Comparison of ENCODE assay signal across 16 mouse cellular contexts in genomic region chr11:57764124-57764523, GRCm38 (mm10). TPM values are rescaled to one million over a fixed set of nuclear protein-coding genes. Genes with fewer than 3 reads are reported as not detected.
A peak's percentile ranks its signal among the peaks of the same experiment; 100 is the strongest.
DNase-seq lines count a peak whose midpoint lies in the region; TF ChIP-seq lines count a peak whose summit lies in the region.
"Had no signal": no experiment of that assay in that cellular context is flagged by ENCODE, and none has a peak within 500 bp of the region (broad histone marks: within the 10 kb centered on the region; RNA-seq: fewer than 3 reads in every experiment).

No protein-coding gene starts in this region.

- in situ Hi-C loops in CH12.LX (cut with MboI; ENCODE audit: low pct_ligation_motif_present, low pct_unique_long_range_greater_than_20kb, low sequenced_read_pairs) = no loop called here

- H3K4me1 ChIP-seq in CH12.LX (ENCODE audit: control insufficient read depth in 1 of 2, insufficient read depth in 2 of 2) = peaks cover 0 to 4% of the 10 kb centered on the region in 2 experiments; a peak in 2 of 4 replicates

- TF ChIP-seq EP300 in CH12.LX (IDR thresholded peaks at IDR 0.05; ENCODE audit: low read length) = no peak

- no peak for TF ChIP-seq POLR2A in CH12.LX (IDR thresholded peaks at IDR 0.05; ENCODE audit: low read depth, low read length)

- peaks cover 73% of the 10 kb centered on the region for H3K27me3 ChIP-seq in CH12.LX (replicated peaks)
- H3K27me3 ChIP-seq: heart, embryonic 12.5 days; limb, embryonic 13.5 days; midbrain, embryonic 12.5 days had no signal

- no peaks in the 10 kb centered on the region for H3K36me3 ChIP-seq in CH12.LX (replicated peaks in 1 of 2; ENCODE audit: control insufficient read depth in 1 of 2, insufficient read depth in 1 of 2, low read length in 1 of 2)

- H3K9me3 ChIP-seq in CH12.LX (replicated peaks; ENCODE audit: low read length) = peaks cover 11% of the 10 kb centered on the region
- H3K9me3 ChIP-seq: forebrain, embryonic 12.5 days; limb, embryonic 13.5 days; midbrain, embryonic 12.5 days had no signal

- H3K9ac ChIP-seq in CH12.LX (ENCODE audit: insufficient read depth, low read depth) = no peak overlapping the region
- H3K9ac ChIP-seq: forebrain, embryonic 12.5 days; heart, embryonic 12.5 days; limb, embryonic 13.5 days; midbrain, embryonic 12.5 days had no signal

- no peaks in the 10 kb centered on the region for H3K79me2 ChIP-seq in CH12.LX (replicated peaks; ENCODE audit: control insufficient read depth, extremely low read depth, insufficient read depth, poor library complexity, severe bottlenecking)

- no peak overlapping the region for H3K4me2 ChIP-seq in CH12.LX (ENCODE audit: insufficient read depth, low read depth, poor library complexity, severe bottlenecking)
- H3K4me2 ChIP-seq: forebrain, embryonic 12.5 days; heart, embryonic 12.5 days; limb, embryonic 13.5 days; midbrain, embryonic 12.5 days had no signal

- dilution Hi-C loops in CH12.LX (cut with MboI; ENCODE audit: extremely low pct_ligation_motif_present, extremely low pct_unique_long_range_greater_than_20kb, low sequenced_read_pairs) = no loop called here

- H3K4me3 ChIP-seq in left cerebral cortex, adult 2 months = no peak overlapping the region
- no peak overlapping the region for H3K4me3 ChIP-seq in CH12.LX (replicated peaks in 1 of 3; ENCODE audit: low read depth in 2 of 3, low read length in 2 of 3, poor library complexity in 1 of 3)
- H3K4me3 ChIP-seq: forebrain, embryonic 12.5 days; heart, embryonic 12.5 days; limb, embryonic 13.5 days; midbrain, embryonic 12.5 days had no signal

- no peak overlapping the region for H3K27ac ChIP-seq in left cerebral cortex, adult 2 months
- H3K27ac ChIP-seq in CH12.LX (ENCODE audit: insufficient read depth, low read depth) = no peak overlapping the region
- H3K27ac ChIP-seq: forebrain, embryonic 12.5 days; limb, embryonic 13.5 days; midbrain, embryonic 12.5 days had no signal

- intact Hi-C loops in left cerebral cortex, adult 2 months (cut with DNase I) = no loop called here
- intact Hi-C loops in left cerebral cortex, postnatal 14 days (cut with DNase I) = no loop called here

- TF ChIP-seq CTCF in left cerebral cortex, adult 2 months (IDR thresholded peaks at IDR 0.05) = peak; percentile 18; the same call in 1 of the 2 replicates
- peak; percentile 48 to 52 for TF ChIP-seq CTCF in CH12.LX (conservative IDR thresholded peaks at IDR 0.05 in 1 of 2, IDR thresholded peaks at IDR 0.05 in 1 of 2; ENCODE audit: low read depth in 2 of 2, low read length in 2 of 2)

- DNase-seq in left cerebral cortex, adult 2 months (ENCODE audit: extremely low spot score in 1 of 2, low spot score in 2 of 2) = no peak
- DNase-seq in left cerebral cortex, postnatal 14 days (ENCODE audit: low spot score in 2 of 2) = no peak
- peak; percentile 15 for DNase-seq in 416B (ENCODE audit: low read depth)
- DNase-seq in CH12.LX (ENCODE audit: extremely low read depth) = peak; percentile 18
- DNase-seq in R1 (ENCODE audit: low read depth, low spot score) = peak; percentile 61
- no peak for DNase-seq in adipocyte (ENCODE audit: low spot score)
- no peak for DNase-seq in cerebellum, postnatal 10 days
- no peak for DNase-seq in ovary, postnatal 10 days (ENCODE audit: low spot score)
- DNase-seq: adrenal gland, postnatal 25 days; cerebellum, adult 11 months; gastrocnemius, postnatal 10 days; kidney, adult 18-20 months had no signal

- TF ChIP-seq RAD21 in CH12.LX (IDR thresholded peaks at IDR 0.05; ENCODE audit: low read depth, low read length) = no peak; the same call in 1 of the 2 replicates

TF ChIP-seq in CH12.LX, 34 proteins besides CTCF, POLR2A, EP300 and RAD21:
- TF ChIP-seq MAX (IDR thresholded peaks at IDR 0.05; ENCODE audit: low read length) (no peak), SMC3 (IDR thresholded peaks at IDR 0.05; ENCODE audit: low read depth, low read length) (peak; percentile 10; the same call in 1 of the 2 replicates)

RNA-seq across cellular contexts. Expression of gene Sap30l, which starts 37.3 kb away (rescaled TPM):
- 10 to 100 TPM; 47.0 to 49.8 TPM for total RNA-seq in left cerebral cortex, adult 2 months (2021)
- 10 to 100 TPM; 43.8 to 47.8 TPM for total RNA-seq in left cerebral cortex, postnatal 14 days (2021)
- total RNA-seq in CH12.LX (2012; rRNA removed) = 23.1 and 28.0 TPM in 2 replicates
- total RNA-seq in CH12.LX (2014; rRNA removed) = 16.8 and 17.1 TPM in 2 replicates
- polyA plus RNA-seq in CH12.LX (2012; ENCODE audit: insufficient read length, low read depth) = 20.8 and 23.0 TPM in 2 replicates

Comparison
In these comparisons a context has a peak if more than half of its experiments do, and no peak if none do; other contexts are left out.
1. DNase-seq: peak in 416B (single experiment), CH12.LX (single experiment) and R1 (single experiment); none in left cerebral cortex, adult 2 months (0 of 2), left cerebral cortex, postnatal 14 days (0 of 2), adipocyte (single experiment), cerebellum, postnatal 10 days (0 of 2) and ovary, postnatal 10 days (single experiment).